Mouse (Mus musculus) heart, postnatal 0 days (tissue): Measurements from ENCODE around the gene Pqlc3. TPM values are rescaled to one million over a fixed set of nuclear protein-coding genes. Genes with fewer than 3 reads are reported as not detected.

Source experiments
- ATAC-seq: fragments of 200-750 bp; cut with Nextera tagmentation; 2 replicates; pipeline ENCODE4 v1.8.0; 2017; ENCODE audit warnings: low read depth, moderate number of reproducible peaks, moderate library complexity; ENCODE audit not compliant: insufficient read depth
- DNase-seq: peaks from one replicate; pipeline ENCODE4 v3.0.0-alpha.2; 2016; ENCODE audit warnings: low spot score
- H3K27ac ChIP-seq: fragments of 300-500 bp; sonication (generic); 2 replicates; pipeline ENCODE4 v1.5.1; 2014; ENCODE audit warnings: low read depth, mild to moderate bottlenecking
- H3K27me3 ChIP-seq: fragments of 300-500 bp; sonication (generic); 2 replicates; pipeline ENCODE4 v1.6.1; 2014; ENCODE audit warnings: low read length, mixed read lengths; ENCODE audit not compliant: control insufficient read depth, insufficient read depth
- H3K36me3 ChIP-seq: fragments of 300-500 bp; sonication (generic); replicated peaks from 2 replicates; pipeline ENCODE4 v1.6.1; 2014; ENCODE audit warnings: low read length, mixed read lengths; ENCODE audit not compliant: control insufficient read depth, insufficient read depth
- H3K4me1 ChIP-seq: fragments of 300-500 bp; sonication (generic); 2 replicates; pipeline ENCODE4 v1.6.1; 2014; ENCODE audit warnings: antibody characterized with exemption; ENCODE audit not compliant: control insufficient read depth, insufficient read depth
- H3K4me2 ChIP-seq: fragments of 300-500 bp; sonication (generic); 2 replicates; pipeline ENCODE4 v1.6.1; 2014; ENCODE audit warnings: low read depth, mild to moderate bottlenecking, low read length, moderate library complexity
- H3K4me3 ChIP-seq: fragments of 300-500 bp; sonication (generic); 2 replicates; pipeline ENCODE4 v1.5.1; 2014; ENCODE audit warnings: low read depth, low read length
- H3K9ac ChIP-seq: fragments of 300-500 bp; sonication (generic); replicated peaks from 2 replicates; pipeline ENCODE4 v1.6.1; 2014; ENCODE audit warnings: low read depth, low read length, mixed read lengths
- H3K9me3 ChIP-seq: fragments of 300-500 bp; sonication (generic); replicated peaks from 2 replicates; pipeline ENCODE4 v1.6.1; 2016; ENCODE audit warnings: low read length; ENCODE audit not compliant: control insufficient read depth
- CTCF ChIP-seq: IDR thresholded peaks from 2 replicates; pipeline ENCODE4 v1.5.1; 2016; ENCODE audit warnings: antibody characterized with exemption, control low read depth, low read depth
- EP300 ChIP-seq: IDR thresholded peaks from 2 replicates; pipeline ENCODE4 v1.6.1; 2016; ENCODE audit warnings: antibody characterized with exemption, low read depth
- WGBS: fragments of 180-500 bp; shearing (Covaris S2); extraction: QIAGEN DNeasy Blood & Tissue Kit; methylation state at CpG from one replicate; pipeline ENCODE4 v1.1.7; 2014; 5-methylcytosine and 5-hydroxymethylcytosine counted together
- polyA plus RNA-seq: library from polyadenylated mRNA; unstranded; fragments of >200 nt; fragmentation: Nextera tagmentation; extraction: Ambion mirVana; gene quantifications from 2 replicates; pipeline ENCODE4 v1.2.1, GENCODE M21; 2015
- total RNA-seq: library from RNA; depleted of rRNA; stranded (reverse); fragments of >200 nt; gene quantifications from 2 replicates; pipeline ENCODE4 v1.2.3, GENCODE M21; 2014; ENCODE audit warnings: low replicate concordance

Pqlc3 gene
- total and polyA plus RNA-seq, 2 experiments from 2014 or later = 2.2 to 3.5 TPM

- Histone ChIP-seq H3K9ac (no peak overlapping the region), H3K9me3 (no peaks in the 10 kb centered on the region), H3K4me3 (no peak overlapping the region), H3K36me3 (0 out of 2 replicates have a peak, but pooled peaks cover 6% of the 10 kb centered on the region), H3K4me2 (no peak overlapping the region; the same call in 1 of the 2 replicates), H3K27ac (no peak overlapping the region), H3K4me1 (peaks cover 3% of the 10 kb centered on the region; the same call in 1 of the 2 replicates), H3K27me3 (no peaks in the 10 kb centered on the region)
- 59% methylated on average over 6 of the region's 6 CpGs for WGBS
- no peak for ATAC-seq
- no peak for DNase-seq
- no peak for TF ChIP-seq EP300
Measured at GRCm38 (mm10) chr12:17000628-17001027, 420 bp upstream of the Pqlc3 start.

DNA sequence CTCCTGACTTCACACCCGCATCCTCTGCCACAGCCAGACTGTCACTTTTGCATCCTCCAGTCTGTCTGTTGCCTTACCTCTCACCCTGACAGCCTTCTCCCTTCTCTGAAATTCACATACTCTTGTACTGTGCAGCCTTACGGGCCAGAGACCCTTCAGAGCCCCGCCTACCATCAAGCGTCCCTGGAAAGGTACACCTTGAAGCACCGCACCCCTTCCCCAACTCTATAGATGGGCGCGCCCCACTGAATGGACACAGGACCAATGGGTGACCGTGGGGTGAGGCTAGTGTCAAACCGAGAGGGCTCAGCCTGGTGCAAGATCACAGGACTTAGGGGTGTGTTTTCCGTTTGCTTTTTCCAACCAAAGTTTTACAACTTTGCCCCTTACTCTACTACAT lies 1.1 kb downstream of the Pqlc3 start:
- Histone ChIP-seq H3K4me3 (peak overlapping the region; percentile 59), H3K4me1 (peaks cover 3% of the 10 kb centered on the region; the same call in 1 of the 2 replicates), H3K27ac (no peak overlapping the region), H3K4me2 (peak overlapping the region; percentile 94), H3K27me3 (no peaks in the 10 kb centered on the region), H3K36me3 (0 out of 2 replicates have a peak, but pooled peaks cover 10% of the 10 kb centered on the region), H3K9ac (peak overlapping the region; percentile 48; the same call in 1 of the 2 replicates), H3K9me3 (no peaks in the 10 kb centered on the region)
- TF ChIP-seq CTCF = no peak
- TF ChIP-seq EP300 = no peak
- DNase-seq (no peak), ATAC-seq (no peak)
- WGBS = 5% methylated on average over 10 of the region's 10 CpGs

- Histone ChIP-seq H3K9ac (no peak overlapping the region), H3K4me1 (peaks cover 3% of the 10 kb centered on the region; the same call in 1 of the 2 replicates), H3K27ac (no peak overlapping the region), H3K36me3 (peaks cover 10% of the 10 kb centered on the region; the same call in 1 of the 2 replicates), H3K4me2 (no peak overlapping the region), H3K27me3 (no peaks in the 10 kb centered on the region), H3K9me3 (no peaks in the 10 kb centered on the region), H3K4me3 (no peak overlapping the region)
- DNase-seq (no peak), ATAC-seq (no peak)
- no peak for TF ChIP-seq EP300
- no peak for TF ChIP-seq CTCF
- 79% methylated on average over 5 of the region's 5 CpGs for WGBS
Measured at GRCm38 (mm10) chr12:16996886-16997462, 3.2 kb downstream of the Pqlc3 start.

DNA sequence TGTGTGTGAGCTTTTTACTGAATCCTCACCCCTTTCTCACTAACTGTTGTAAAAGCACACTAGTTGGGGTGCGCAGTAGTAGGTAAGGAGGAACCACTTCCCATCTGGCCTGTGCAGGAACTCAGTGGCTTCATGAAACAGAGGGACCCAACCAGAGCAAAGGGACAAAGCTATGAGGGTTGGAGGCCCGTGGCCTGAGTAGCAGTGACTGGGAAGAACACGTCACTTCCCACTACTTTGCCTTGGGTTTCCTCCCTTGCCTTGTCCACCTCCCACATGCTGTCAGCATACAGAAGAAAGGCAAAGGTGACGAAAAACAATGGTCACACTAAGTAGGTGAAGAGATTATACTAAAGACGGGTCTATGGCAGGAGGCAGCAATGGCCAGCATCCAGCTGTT lies 3.9 kb downstream of the Pqlc3 start:
- Histone ChIP-seq H3K4me1 (peaks cover 3% of the 10 kb centered on the region; the same call in 1 of the 2 replicates), H3K36me3 (peaks cover 10% of the 10 kb centered on the region; the same call in 1 of the 2 replicates), H3K27ac (no peak overlapping the region), H3K4me2 (no peak overlapping the region), H3K27me3 (no peaks in the 10 kb centered on the region), H3K4me3 (no peak overlapping the region), H3K9me3 (no peaks in the 10 kb centered on the region), H3K9ac (no peak overlapping the region)
- WGBS = 64% methylated on average over 5 of the region's 5 CpGs
- no peak for TF ChIP-seq EP300
- TF ChIP-seq CTCF = no peak
- ATAC-seq (no peak), DNase-seq (no peak)

GRCm38 (mm10) chr12:16994291-16994690 lies 5.9 kb downstream of the Pqlc3 start:
- Histone ChIP-seq H3K4me2 (no peak overlapping the region), H3K4me3 (no peak overlapping the region), H3K27me3 (no peaks in the 10 kb centered on the region), H3K27ac (no peak overlapping the region), H3K9ac (no peak overlapping the region), H3K4me1 (peaks cover 2% of the 10 kb centered on the region; the same call in 1 of the 2 replicates), H3K9me3 (no peaks in the 10 kb centered on the region), H3K36me3 (peaks cover 17% of the 10 kb centered on the region)
- ATAC-seq (no peak), DNase-seq (no peak)
- no peak for TF ChIP-seq CTCF
- TF ChIP-seq EP300 = no peak
- 70% methylated on average over 2 of the region's 2 CpGs for WGBS

- Histone ChIP-seq H3K4me3 (no peak overlapping the region), H3K9me3 (no peaks in the 10 kb centered on the region), H3K4me1 (no peaks in the 10 kb centered on the region), H3K9ac (no peak overlapping the region), H3K4me2 (no peak overlapping the region), H3K27me3 (no peaks in the 10 kb centered on the region), H3K36me3 (peaks cover 24% of the 10 kb centered on the region), H3K27ac (no peak overlapping the region)
- DNase-seq (no peak), ATAC-seq (no peak)
- 81% methylated on average over 2 of the region's 2 CpGs for WGBS
- TF ChIP-seq CTCF = no peak
Measured at GRCm38 (mm10) chr12:16992355-16992754, 7.9 kb downstream of the Pqlc3 start.
